Mouse (Mus musculus): ENCODE data around the gene Tmem102.

DNA sequence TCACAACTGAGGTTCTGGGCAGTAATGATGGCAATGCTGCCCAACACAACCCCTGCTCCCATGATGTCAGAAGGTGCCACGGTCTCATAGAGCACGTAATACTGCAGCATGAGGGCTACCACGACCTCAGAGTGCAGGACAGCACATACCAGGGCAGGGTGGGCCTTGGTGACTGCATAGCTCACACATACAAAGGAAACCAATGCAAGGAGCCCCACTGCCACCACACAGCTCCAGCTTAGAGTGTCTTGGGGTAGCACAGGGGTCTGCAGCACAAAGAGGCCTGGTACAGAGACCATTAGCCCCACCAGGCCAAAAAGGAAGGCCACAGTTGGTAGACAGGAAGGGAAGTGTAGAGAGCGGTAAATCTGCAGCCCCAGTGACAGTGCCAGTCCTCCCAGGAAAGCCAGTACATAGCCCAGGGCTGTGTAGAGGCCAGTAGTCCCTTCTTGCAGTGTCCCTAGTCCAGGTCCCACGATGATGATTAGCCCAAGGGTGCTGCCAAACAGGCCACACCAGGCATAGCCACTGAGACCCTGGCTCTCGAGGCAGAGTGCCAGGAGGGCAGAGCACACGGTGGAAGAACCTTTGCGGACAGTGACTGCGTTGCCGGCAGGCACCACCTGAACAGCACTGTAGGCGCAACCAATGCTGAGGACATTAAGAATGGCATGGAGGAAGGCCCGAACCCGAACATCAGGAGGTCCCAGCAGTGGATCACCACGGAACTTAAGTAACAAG, 45.1 kb downstream of the Tmem102 start:
- TF ChIP-seq ZNF384 (IDR thresholded peaks at IDR 0.05; ENCODE audit: low read depth, low read length) (no peak), CTCF (conservative IDR thresholded peaks at IDR 0.05 in 1 of 2, IDR thresholded peaks at IDR 0.05 in 1 of 2; ENCODE audit: low read depth in 2 of 2, low read length in 2 of 2) (no peak), ELF1 (IDR thresholded peaks at IDR 0.05; ENCODE audit: low read depth, low read length) (no peak), TCF12 (IDR thresholded peaks at IDR 0.05; ENCODE audit: low read depth, low read length) (no peak), NELFE (IDR thresholded peaks at IDR 0.05; ENCODE audit: low read depth, low read length) (no peak), POLR2A (IDR thresholded peaks at IDR 0.05; ENCODE audit: low read depth, low read length) (no peak), TBP (conservative IDR thresholded peaks at IDR 0.05; ENCODE audit: low read depth, low read length) (no peak), PAX5 (IDR thresholded peaks at IDR 0.05; ENCODE audit: low read length) (no peak), USF1 (IDR thresholded peaks at IDR 0.05; ENCODE audit: low read depth, low read length) (no peak), EP300 (IDR thresholded peaks at IDR 0.05; ENCODE audit: low read length) (no peak), SIN3A (IDR thresholded peaks at IDR 0.05; ENCODE audit: low read length) (no peak)
